Mouse (Mus musculus) embryo, embryonic 11.5 days (tissue): ENCODE measurements at regions not wholly inside any gene's neighbourhood (a gene's known extent, or its start where the extent isn't known, plus 50 kb on each side); places are given as distances from the start of the nearest gene placed in this dataset.
"Not testable (repeated sequence)": the region's sequence is repeated elsewhere in the genome, so short reads cannot be mapped to it uniquely, and the experiment has no call there.

Experiments used
- DNase-seq: peaks from one replicate; pipeline ENCODE4 v3.0.0-alpha.2; 2012; ENCODE audit warnings: low read depth, low spot score

- DNase-seq = no peak
These were observed 495.2 kb downstream of the Hace1 start for GRCm38 (mm10) chr10:46072550-46073470.

- DNase-seq = peak; percentile 26
These were observed 510.1 kb downstream of the Hace1 start for GRCm38 (mm10) chr10:46087766-46088165.

DNA sequence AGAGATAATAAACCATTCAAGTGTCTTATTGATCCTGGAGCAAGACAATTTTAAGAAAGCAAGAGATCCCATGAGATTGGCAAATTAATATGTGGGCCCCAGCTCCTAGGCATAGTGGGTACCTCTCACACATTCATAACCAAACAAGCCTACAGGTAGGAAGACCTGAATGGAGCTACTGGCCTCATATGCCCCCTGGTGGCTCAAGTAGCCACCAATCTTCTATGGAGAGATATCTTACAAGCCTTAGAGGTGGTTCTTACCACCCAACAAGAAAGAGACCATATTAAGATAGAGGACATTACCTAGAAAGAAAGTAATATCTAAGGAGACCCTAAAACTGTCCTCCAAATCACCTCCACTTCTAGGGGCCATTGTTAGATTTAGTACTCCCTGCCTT, 523.2 kb downstream of the Hace1 start:
- no peak for DNase-seq

- DNase-seq = no peak
These were observed 531.2 kb downstream of the Hace1 start for GRCm38 (mm10) chr10:46108810-46109209.

DNA sequence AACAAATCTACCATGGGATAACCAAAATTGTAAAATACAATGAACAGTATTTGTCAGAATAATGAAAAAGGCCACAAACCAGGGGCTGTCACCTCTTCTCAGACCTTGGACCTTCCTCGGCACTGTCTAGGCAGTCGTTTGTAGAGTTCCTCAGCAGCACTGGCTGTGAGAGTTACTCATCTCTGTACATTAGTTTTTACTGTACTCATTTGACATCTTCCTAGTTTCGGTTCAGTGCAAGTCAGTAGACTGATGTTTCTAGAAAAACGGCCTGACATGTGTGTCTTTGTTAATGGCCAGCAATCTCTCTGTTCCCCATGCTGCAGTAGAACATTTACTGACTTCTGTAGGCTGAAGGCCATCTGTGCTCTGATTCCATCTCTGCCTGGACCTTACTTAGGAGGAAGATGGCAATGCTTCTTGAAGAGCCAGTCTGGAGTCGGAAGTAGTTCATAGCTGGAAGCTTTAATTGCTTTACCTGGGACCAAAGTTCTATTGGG, 537.1 kb downstream of the Hace1 start:
- DNase-seq = no peak

- not testable (repeated sequence) for DNase-seq
These were observed 544.8 kb downstream of the Hace1 start for GRCm38 (mm10) chr10:46122409-46122808.

DNA sequence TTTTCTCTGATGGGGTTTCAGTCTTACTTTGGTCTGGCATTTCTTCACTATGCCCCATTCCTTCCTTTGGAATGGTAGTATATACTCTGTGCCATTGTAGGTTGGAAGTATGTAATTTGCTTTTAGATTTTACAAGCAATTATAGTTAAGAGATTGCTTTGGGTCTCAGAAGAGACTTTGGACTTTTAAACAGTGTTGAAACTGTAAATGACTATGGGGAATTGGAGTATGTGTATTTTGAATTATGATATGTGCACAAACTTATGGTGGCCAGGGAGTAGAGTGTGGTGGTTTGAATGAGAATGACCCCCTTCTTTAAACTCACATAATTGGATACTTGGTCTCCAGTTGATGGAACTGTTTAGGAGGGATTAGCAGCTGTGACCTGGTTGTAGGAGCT, 546.2 kb downstream of the Hace1 start:
- no peak for DNase-seq

DNA sequence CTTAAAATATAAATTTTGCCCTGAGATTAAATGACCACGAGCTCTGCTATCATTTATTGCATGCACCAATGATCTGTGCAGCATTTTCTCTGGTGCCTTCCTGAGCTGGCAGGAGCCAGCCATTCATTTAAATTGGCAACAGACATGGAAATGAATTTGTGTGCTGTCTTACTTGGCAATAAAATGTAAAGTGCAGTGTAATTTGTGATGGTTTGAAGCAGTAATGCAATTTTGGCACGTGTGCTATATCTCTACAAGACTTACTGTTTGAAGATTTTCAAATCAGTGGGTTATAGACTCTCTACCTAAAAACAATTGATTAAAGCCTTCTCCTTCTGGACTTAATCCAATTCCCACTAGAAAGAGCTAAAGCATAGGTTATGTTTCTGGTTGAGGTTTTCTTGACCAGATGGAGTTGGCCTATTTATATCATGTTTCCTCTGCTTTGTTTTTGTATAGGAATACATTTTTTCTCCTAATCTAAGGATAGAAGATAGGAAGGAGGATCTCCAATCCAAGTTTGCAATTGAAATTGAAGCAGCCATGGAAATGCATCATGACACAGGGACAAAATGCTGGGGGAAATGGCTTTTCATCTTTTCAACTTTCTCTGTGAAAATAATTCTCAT, 557.6 kb downstream of the Hace1 start:
- no peak for DNase-seq

GRCm38 (mm10) chr10:46174035-46174434, 596.4 kb downstream of the Hace1 start:
- no peak for DNase-seq

DNA sequence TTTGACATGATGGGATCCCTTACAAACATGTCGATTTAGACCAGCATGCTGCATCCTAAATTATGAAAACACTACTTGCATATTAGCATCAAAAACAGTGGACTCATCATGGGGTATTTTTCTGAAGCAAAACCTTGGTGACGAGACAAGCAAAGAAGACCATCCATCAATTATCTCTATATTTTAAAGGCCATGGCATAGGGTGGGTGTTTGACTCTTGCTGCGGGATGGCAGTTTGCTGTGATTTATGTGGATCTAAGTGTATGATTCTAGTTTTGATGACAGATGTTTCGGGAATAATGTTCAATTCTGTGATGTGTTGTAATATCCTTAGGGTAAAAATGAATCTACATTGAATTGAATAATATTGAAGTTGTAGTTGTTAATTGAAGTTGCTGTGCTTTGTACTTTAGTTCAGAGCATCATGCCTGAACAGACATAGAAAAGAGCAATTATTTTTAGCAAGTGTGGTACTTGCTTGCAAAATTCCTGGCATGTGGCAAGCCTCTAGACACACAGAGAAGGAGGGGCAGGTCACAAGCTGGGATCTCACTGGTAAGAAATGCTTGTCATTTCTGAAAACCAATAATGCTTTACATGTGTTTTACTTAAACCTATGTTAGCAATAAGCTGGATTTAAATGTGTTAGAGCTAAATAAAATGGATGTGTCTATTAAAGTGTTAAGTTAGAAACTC, 608.3 kb downstream of the Hace1 start:
- DNase-seq = no peak

DNA sequence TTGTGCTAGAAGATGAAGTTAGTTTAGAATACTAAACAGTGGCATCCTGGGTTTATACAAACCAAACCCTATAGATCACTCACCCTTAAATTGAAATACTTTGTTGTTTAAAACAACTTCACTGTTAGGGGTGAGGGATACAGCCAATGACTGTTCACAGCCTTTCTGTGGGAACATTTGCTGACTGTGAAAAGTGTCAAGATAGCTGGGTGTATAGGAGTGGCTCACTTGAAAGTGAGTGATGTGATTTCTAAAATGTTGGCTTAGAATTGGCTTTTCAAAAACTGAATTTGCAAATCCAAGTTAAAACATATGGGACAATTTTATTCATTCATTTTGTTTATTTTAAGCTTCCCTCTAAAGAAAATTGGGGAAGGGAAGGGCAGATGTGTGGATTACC, 616.5 kb downstream of the Hace1 start:
- DNase-seq = no peak

DNA sequence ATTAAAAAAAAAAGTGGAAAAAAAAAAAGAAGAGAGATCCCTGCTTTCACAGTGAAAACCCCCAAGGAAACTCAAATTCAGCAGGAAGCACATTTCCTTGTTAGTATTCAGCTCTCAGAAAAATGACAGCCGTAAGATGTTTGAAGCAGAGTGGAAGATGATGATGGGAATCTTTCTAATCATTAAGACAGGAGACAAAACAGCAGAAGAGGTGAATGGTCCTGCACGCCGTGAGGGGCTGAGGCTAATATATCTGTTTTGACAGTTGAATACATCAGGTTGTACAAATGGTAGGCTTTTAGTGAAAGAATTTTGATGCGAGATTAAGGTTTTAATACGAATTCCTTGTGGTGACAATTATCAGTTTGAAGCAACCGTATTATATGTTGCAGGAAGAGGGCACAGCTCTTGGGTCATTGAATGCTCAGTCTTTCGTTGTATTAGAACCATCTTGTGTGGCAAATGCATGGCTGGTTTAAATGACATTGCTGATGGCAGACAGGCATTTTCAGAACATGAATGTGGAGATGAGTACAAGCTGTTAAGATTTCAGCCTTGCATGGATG, 649.3 kb downstream of the Hace1 start:
- DNase-seq = no peak

DNA sequence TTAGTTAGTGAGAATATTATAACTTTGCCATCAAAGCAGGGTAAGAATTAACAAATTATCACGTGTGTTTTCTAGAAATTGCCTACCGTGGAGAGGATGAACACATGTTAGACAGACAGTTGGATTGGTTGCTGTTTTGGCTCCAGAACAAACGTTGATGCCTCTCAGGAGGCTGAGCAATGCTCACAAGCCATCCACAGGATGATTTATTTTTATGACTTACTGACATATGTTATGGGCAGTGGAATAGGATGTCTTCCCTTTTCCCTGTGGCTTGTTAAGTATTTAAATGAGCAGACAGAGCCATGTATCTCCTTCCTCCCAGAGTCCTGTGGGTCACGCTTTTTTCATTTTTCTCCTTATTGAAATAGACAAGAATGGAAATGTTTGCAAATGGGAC, 652.0 kb downstream of the Hace1 start:
- DNase-seq = no peak

- no peak for DNase-seq
These were observed 658.0 kb downstream of the Hace1 start for GRCm38 (mm10) chr10:46235581-46235980.

- DNase-seq = no peak
These were observed 677.9 kb downstream of the Hace1 start for GRCm38 (mm10) chr10:46255575-46255974.

DNA sequence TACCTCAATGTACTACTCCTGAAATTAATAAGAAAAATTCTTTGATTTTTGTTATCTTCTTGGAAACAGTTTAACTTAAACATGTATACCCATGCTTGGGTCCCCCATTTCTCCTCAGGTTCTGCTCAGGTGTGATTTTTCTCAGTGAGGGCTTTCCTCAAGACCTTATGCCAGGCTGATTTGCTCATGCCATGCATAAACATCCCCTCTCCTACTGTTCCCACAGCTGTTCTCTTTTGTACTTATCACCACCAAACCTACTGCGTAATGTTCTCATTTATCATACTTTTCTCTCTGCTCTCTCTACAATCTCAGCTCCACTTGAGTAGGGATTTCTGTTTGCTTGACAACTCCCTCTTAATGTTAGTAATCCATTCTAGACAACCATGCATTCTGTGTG, 692.1 kb downstream of the Hace1 start:
- no peak for DNase-seq

DNA sequence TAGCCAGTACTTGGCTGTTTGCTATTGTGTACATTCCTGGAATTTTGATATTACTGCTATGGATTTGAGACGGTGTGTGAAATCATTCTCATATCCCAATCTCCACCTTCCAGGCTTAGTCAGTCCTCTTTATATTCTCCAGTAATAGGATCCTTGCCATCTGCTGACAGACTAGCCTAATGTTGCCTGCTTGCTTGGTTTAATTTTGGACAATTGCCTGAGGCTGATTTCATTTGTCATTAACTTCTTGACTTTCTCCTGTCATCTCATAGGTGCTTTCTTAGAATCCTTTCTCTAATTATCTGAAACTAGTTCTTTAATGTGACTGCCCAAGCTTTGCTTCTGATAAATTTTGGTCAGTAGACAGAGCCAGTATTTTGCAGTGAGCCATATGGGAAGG, 696.2 kb downstream of the Hace1 start:
- no peak for DNase-seq

- DNase-seq = no peak
These were observed 716.7 kb downstream of the Hace1 start for GRCm38 (mm10) chr10:46294290-46294689.

DNA sequence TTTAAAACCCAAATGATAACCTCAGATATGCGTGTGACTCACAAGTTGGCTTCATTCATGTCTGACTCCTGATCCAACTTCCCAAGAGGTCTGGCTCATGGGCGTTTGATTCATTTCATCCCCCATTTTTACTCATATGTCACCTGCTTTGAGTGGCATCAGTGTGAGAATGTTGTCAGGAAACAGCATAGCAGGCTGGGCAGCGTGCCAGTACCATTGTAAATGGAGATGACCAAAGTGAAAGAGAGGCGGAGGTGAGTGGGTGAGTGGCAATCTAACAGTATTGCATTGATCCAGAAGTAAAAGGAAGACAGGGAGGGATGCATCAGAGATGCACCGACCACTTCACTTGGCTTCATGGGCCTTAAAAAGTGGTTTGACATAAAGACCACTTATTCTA, 720.7 kb downstream of the Hace1 start:
- DNase-seq = no peak

GRCm38 (mm10) chr10:46299521-46299920, 721.9 kb downstream of the Hace1 start:
- DNase-seq = no peak

- no peak for DNase-seq
These were observed 742.9 kb downstream of the Hace1 start for GRCm38 (mm10) chr10:46320328-46321038.
